Mouse (Mus musculus) layer of hippocampus, adult 9-11 months (tissue): ENCODE data around the gene Stxbp4.

Experiments
- DNase-seq: peaks from one replicate; pipeline ENCODE4 v3.0.0; 2022

Stxbp4 gene

GRCm38 (mm10) chr11:90442462-90442861 is 195.4 kb downstream of the Stxbp4 start:
- DNase-seq = no peak

- no peak for DNase-seq
Measured at GRCm38 (mm10) chr11:90440851-90441250, 197.0 kb downstream of the Stxbp4 start.

- DNase-seq = no peak
Measured at GRCm38 (mm10) chr11:90438768-90439167, 199.1 kb downstream of the Stxbp4 start.
